Mouse (Mus musculus) lung, embryonic 16.5 days (tissue): ENCODE data around the gene Gm8127. TPM values are rescaled to one million over a fixed set of nuclear protein-coding genes. Genes with fewer than 3 reads are reported as not detected.
"Not testable (repeated sequence)": the region's sequence is repeated elsewhere in the genome, so short reads cannot be mapped to it uniquely, and the experiment has no call there.

Experiments used
- ATAC-seq: fragments of 200-750 bp; cut with Nextera tagmentation; 2 replicates; pipeline ENCODE4 v1.8.0; 2017; ENCODE audit warnings: low read depth, mild to moderate bottlenecking, moderate library complexity
- H3K27ac ChIP-seq: fragments of 300-500 bp; sonication (generic); 2 replicates; pipeline ENCODE4 v1.5.1; 2014; ENCODE audit warnings: mild to moderate bottlenecking, control low read depth, low read length
- H3K27me3 ChIP-seq: fragments of 300-500 bp; sonication (generic); 2 replicates; pipeline ENCODE4 v1.6.1; 2014; ENCODE audit warnings: low read depth, low read length, mixed read lengths; ENCODE audit not compliant: control insufficient read depth, insufficient read depth
- H3K36me3 ChIP-seq: fragments of 300-500 bp; sonication (generic); 2 replicates; pipeline ENCODE4 v1.6.1; 2014; ENCODE audit warnings: low read length; ENCODE audit not compliant: control insufficient read depth, insufficient read depth
- H3K4me1 ChIP-seq: fragments of 300-500 bp; sonication (generic); replicated peaks from 2 replicates; pipeline ENCODE4 v1.6.1; 2014; ENCODE audit warnings: low read length, mixed read lengths; ENCODE audit not compliant: control insufficient read depth, insufficient read depth
- H3K4me2 ChIP-seq: fragments of 300-500 bp; sonication (generic); 2 replicates; pipeline ENCODE4 v1.6.1; 2014; ENCODE audit warnings: low read depth, low read length, control low read depth
- H3K4me3 ChIP-seq: fragments of 300-500 bp; sonication (generic); 2 replicates; pipeline ENCODE4 v1.5.1; 2014; ENCODE audit warnings: mild to moderate bottlenecking, low read length, control low read depth
- H3K9ac ChIP-seq: fragments of 300-500 bp; sonication (generic); 2 replicates; pipeline ENCODE4 v1.6.1; 2014; ENCODE audit warnings: low read length, control low read depth
- H3K9me3 ChIP-seq: fragments of 300-500 bp; sonication (generic); 2 replicates; pipeline ENCODE4 v1.6.1; 2016; ENCODE audit warnings: low read length; ENCODE audit not compliant: control insufficient read depth
- WGBS: fragments of 180-500 bp; shearing (Covaris S2); extraction: QIAGEN DNeasy Blood & Tissue Kit; methylation state at CpG from one replicate; pipeline ENCODE4 v1.1.7; 2014; 5-methylcytosine and 5-hydroxymethylcytosine counted together
- polyA plus RNA-seq: library from polyadenylated mRNA; unstranded; fragments of >200 nt; fragmentation: Nextera tagmentation; extraction: Ambion mirVana; gene quantifications from 2 replicates; pipeline ENCODE4 v1.2.1, GENCODE M21; 2015

The Gm8127 gene
- polyA plus RNA-seq: not detected in 2 replicates

- H3K9ac ChIP-seq, H3K27me3 ChIP-seq, H3K9me3 ChIP-seq, H3K27ac ChIP-seq, H3K4me1 ChIP-seq, H3K4me2 ChIP-seq, H3K36me3 ChIP-seq, ATAC-seq, H3K4me3 ChIP-seq: not testable (repeated sequence)
- 73% methylated on average over 3 of the region's 3 CpGs for WGBS
These were observed at the start of gene Gm8127 for GRCm38 (mm10) chr14:43293503-43293902. Gm8127 (minus strand) TSS chr14:43293832.

DNA sequence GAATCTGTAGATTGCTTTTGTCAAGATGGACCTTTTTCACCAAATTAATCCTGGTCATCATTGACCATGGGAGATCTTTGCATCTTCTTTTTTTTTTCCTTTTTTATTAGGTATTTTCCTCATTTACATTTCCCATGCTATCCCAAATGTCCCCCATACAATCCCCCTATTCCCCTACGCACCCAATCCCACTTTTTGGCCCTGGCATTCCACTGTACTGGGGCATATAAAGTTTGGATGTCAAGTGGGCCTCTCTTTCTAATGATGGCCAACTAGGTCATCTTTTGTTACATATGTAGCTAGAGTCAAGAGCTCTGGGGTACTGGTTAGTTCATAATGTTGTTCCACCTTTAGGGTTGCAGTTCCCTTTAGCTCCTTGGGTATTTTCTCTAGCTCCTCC, 44.0 kb upstream of the Gm8127 start:
- H3K9ac ChIP-seq, H3K27ac ChIP-seq, H3K4me2 ChIP-seq, H3K36me3 ChIP-seq, ATAC-seq, H3K9me3 ChIP-seq, H3K4me1 ChIP-seq, H3K4me3 ChIP-seq, H3K27me3 ChIP-seq: not testable (repeated sequence)
- WGBS: 39% methylated on average over 1 of the region's 1 CpGs

DNA sequence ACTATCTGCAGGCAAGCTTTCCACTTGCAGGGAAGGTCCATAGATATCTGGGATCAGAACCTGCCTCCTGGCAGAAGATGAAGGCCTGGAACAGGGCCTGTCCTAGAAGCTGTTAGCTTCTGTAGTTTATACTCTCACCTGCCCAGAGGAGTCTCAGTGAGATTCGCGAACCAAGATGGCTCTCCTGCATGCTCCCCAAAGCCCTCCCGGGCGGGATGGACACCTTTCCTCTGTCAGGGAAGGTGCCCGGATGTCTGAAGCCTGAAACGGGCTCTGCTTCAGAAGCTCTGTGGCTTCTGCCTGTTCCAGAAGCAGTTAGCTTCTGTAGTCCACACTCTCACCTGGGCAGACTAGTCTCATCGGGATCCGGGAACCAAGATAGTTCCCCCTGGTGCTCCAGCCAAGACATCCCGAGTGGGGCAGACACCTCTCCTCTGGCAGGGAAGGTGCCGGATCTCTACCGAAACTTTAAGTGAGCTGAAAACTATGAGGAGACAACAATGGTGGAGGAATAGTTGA, 37.8 kb upstream of the Gm8127 start:
- H3K27ac ChIP-seq, H3K9me3 ChIP-seq, H3K4me2 ChIP-seq, H3K27me3 ChIP-seq, H3K4me1 ChIP-seq, H3K36me3 ChIP-seq, H3K4me3 ChIP-seq, H3K9ac ChIP-seq, ATAC-seq: not testable (repeated sequence)
- 90% methylated on average over 9 of the region's 11 CpGs for WGBS

DNA sequence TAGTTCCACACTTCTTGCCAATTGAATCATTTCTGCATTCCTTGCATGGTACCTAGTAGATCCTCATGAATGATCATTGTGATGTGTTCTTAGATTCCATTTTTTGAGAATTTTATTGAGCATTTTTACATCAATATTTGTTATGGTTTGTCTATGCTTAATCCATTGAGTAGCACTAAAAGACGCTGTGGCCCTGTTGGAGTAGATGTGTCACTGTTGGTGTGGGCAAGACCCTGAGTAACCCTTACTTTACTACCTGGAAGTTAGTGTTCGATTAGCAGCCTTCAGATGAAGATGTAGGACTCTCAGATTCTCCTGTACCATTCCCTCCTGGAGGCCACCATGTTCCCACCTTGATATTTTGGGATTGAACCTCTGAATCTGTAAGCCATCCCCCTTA, 35.0 kb upstream of the Gm8127 start:
- not testable (repeated sequence) for H3K9ac ChIP-seq, H3K9me3 ChIP-seq, H3K36me3 ChIP-seq, ATAC-seq, H3K27ac ChIP-seq, H3K4me3 ChIP-seq, H3K27me3 ChIP-seq, H3K4me2 ChIP-seq, H3K4me1 ChIP-seq
- 64% methylated on average over 1 of the region's 2 CpGs for WGBS

DNA sequence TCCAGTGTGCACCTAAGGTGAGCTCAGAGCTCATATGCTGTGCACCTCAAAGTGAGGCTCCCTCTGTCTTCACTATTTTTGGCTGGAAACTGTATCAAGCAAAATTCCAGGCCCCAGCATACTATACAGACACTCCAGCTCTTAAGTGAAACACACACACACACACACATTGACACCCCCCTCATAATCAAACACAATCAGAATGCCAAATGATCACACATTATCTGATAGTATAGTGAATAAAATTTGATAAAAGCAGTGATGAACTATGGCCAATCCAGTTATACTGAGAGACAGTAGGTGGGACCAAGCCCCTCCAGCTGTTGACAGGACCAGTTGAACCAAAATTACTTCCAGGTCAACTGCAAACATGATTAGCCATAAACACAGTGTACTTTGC, 25.9 kb upstream of the Gm8127 start:
- H3K36me3 ChIP-seq, H3K4me2 ChIP-seq, H3K4me1 ChIP-seq, H3K27ac ChIP-seq, H3K4me3 ChIP-seq, H3K9ac ChIP-seq, H3K9me3 ChIP-seq, H3K27me3 ChIP-seq, ATAC-seq: not testable (repeated sequence)

DNA sequence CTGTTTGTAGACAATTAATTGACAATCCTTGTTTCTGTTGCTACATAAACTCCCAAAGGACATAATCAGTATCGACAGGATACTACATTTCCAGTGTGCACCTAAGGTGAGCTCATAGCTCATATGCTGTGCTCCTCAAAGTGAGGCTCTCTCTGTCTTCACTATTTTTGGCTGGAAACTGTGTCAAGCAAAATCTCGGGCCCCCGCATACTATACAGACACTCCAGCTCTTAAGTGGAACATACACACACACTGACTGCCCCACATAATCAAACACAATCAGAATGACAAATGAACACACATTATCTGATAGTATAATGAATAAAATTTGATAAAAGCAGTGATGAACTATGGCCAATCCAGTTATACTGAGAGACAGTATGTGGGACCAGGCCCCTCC, 15.0 kb downstream of the Gm8127 start:
- not testable (repeated sequence) for ATAC-seq, H3K4me2 ChIP-seq, H3K9ac ChIP-seq, H3K9me3 ChIP-seq, H3K4me3 ChIP-seq, H3K27me3 ChIP-seq, H3K4me1 ChIP-seq, H3K27ac ChIP-seq, H3K36me3 ChIP-seq
- WGBS: 76% methylated on average over 3 of the region's 3 CpGs

DNA sequence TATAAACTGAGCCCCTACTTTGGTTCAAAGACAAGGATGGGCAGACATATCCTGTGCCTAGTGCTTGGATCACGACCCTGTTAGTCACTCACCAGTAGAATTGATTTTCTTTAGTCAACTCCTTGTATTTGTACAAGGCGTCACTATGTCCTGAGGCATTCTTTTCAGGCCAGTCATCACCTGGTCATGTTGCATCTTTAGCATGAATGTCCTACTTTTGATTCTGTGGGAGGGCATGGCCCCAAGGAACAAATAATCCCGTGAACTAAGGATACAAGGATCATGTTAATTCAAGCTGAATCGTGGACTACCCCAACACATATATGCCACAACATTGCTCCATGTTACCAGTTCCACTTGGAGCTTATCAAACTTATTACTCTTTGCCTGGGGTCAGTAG, 15.5 kb downstream of the Gm8127 start:
- not testable (repeated sequence) for H3K4me2 ChIP-seq, H3K27me3 ChIP-seq, H3K9ac ChIP-seq, H3K27ac ChIP-seq, H3K4me1 ChIP-seq, ATAC-seq, H3K4me3 ChIP-seq, H3K9me3 ChIP-seq, H3K36me3 ChIP-seq
- WGBS: 52% methylated on average over 4 of the region's 4 CpGs

DNA sequence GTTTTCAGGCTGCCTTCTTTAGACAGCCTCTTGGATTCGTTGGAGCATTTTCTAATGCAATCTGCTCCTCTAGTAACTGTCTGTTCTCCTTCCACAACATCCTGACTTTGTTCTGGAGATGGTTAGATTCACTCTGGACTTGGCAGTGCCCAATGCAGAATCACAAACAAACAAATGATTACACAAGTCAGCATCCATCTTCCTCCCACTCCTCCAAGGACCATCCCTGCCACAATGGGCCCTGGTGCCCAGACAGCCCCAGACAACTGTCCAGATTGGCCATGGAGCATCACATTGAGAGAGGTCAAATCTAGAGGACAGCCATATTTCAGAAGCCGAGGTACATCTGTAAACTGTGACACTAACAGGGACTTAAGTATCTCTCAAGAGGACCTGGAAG, 16.2 kb downstream of the Gm8127 start:
- H3K36me3 ChIP-seq, H3K9me3 ChIP-seq, H3K27ac ChIP-seq, H3K27me3 ChIP-seq, ATAC-seq, H3K4me2 ChIP-seq, H3K4me3 ChIP-seq, H3K4me1 ChIP-seq, H3K9ac ChIP-seq: not testable (repeated sequence)
- 54% methylated on average over 2 of the region's 2 CpGs for WGBS

DNA sequence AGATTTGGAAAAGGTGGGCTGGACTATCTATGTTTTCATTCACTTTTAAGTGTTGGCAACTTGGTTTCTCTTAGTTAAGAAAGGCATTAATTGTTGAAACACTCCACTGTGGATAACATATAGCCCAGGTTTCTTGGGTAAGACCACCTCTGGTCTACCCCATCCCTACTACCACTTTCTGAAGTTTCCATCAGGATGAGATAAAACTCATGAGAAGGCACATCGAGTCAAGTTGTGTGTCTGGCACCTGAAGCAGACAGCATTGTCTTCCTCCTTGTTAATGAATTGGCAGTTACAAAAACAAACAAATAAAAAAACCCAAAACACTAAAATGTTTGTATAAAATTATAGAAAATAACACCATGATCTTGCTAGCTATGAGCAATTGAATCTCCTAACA, 17.9 kb downstream of the Gm8127 start:
- H3K4me1 ChIP-seq, H3K27ac ChIP-seq, H3K4me2 ChIP-seq, H3K9me3 ChIP-seq, H3K27me3 ChIP-seq, H3K36me3 ChIP-seq, H3K4me3 ChIP-seq, H3K9ac ChIP-seq, ATAC-seq: not testable (repeated sequence)
- WGBS: 81% methylated on average over 1 of the region's 1 CpGs

- not testable (repeated sequence) for ATAC-seq
These were observed 18.6 kb downstream of the Gm8127 start, which contains the start of gene Gm9732 for GRCm38 (mm10) chr14:43274986-43275511. Gm9732 (plus strand) TSS chr14:43275036.

More at GRCm38 (mm10) chr14:43274986-43275511, 18.6 kb downstream of the Gm8127 start, which contains the start of gene Gm9732:
- H3K36me3 ChIP-seq, H3K4me3 ChIP-seq, H3K9me3 ChIP-seq, H3K27me3 ChIP-seq, H3K9ac ChIP-seq, H3K4me2 ChIP-seq, H3K4me1 ChIP-seq, H3K27ac ChIP-seq: not testable (repeated sequence)
- WGBS: 70% methylated on average over 8 of the region's 8 CpGs
